Mouse (Mus musculus): ENCODE measurements at regions not wholly inside any gene's neighbourhood (a gene's known extent, or its start where the extent isn't known, plus 50 kb on each side); places are given as distances from the start of the nearest gene placed in this dataset.

GRCm38 (mm10) chr11:24297763-24298162, 219.9 kb downstream of the Bcl11a start:
- Histone ChIP-seq H3K4me2 (replicated peaks; ENCODE audit: low read depth) (no peak overlapping the region), H3K27me3 (ENCODE audit: control insufficient read depth, insufficient read depth, low read length) (no peaks in the 10 kb centered on the region), H3K27ac (replicated peaks) (peak overlapping the region; percentile 40), H3K36me3 (ENCODE audit: control insufficient read depth, insufficient read depth, low read length) (no peaks in the 10 kb centered on the region), H3K9me3 (ENCODE audit: control insufficient read depth, low read length) (no peaks in the 10 kb centered on the region), H3K4me1 (replicated peaks; ENCODE audit: control insufficient read depth, insufficient read depth) (peaks cover 2% of the 10 kb centered on the region; the same call in 1 of the 2 replicates), H3K9ac (ENCODE audit: low read length) (no peak overlapping the region), H3K4me3 (ENCODE audit: low read depth, low read length) (no peak overlapping the region)
- no peak for DNase-seq (ENCODE audit: low spot score)
- 55% methylated on average over 5 of the region's 5 CpGs for WGBS
- no peak for TF ChIP-seq CTCF (IDR thresholded peaks at IDR 0.05; ENCODE audit: low read depth)
- no peak for ATAC-seq (ENCODE audit: low FRiP score, low TSS enrichment)

- no peaks in the 10 kb centered on the region for H3K36me3 ChIP-seq (ENCODE audit: control insufficient read depth, insufficient read depth, low read length)
- no peak for ATAC-seq (ENCODE audit: low FRiP score, low TSS enrichment)
- no peak overlapping the region for H3K9ac ChIP-seq (ENCODE audit: low read length)
- H3K27ac ChIP-seq (replicated peaks): no peak overlapping the region
- H3K4me1 ChIP-seq (replicated peaks; ENCODE audit: control insufficient read depth, insufficient read depth): peaks cover 2% of the 10 kb centered on the region; the same call in 1 of the 2 replicates
- H3K4me3 ChIP-seq (ENCODE audit: low read depth, low read length): no peak overlapping the region
- TF ChIP-seq EP300 (optimal IDR thresholded peaks at IDR 0.05): no peak
- no peak for TF ChIP-seq CTCF (IDR thresholded peaks at IDR 0.05; ENCODE audit: low read depth)
- no peaks in the 10 kb centered on the region for H3K9me3 ChIP-seq (ENCODE audit: control insufficient read depth, low read length)
- no peak overlapping the region for H3K4me2 ChIP-seq (replicated peaks; ENCODE audit: low read depth)
- no peak for DNase-seq (ENCODE audit: low spot score)
- no peaks in the 10 kb centered on the region for H3K27me3 ChIP-seq (ENCODE audit: control insufficient read depth, insufficient read depth, low read length)
- WGBS: 73% methylated on average over 4 of the region's 4 CpGs
These were observed 222.5 kb downstream of the Bcl11a start for GRCm38 (mm10) chr11:24300351-24300750.

- Histone ChIP-seq H3K36me3 (ENCODE audit: control insufficient read depth, insufficient read depth, low read length) (no peaks in the 10 kb centered on the region), H3K9me3 (ENCODE audit: control insufficient read depth, low read length) (no peaks in the 10 kb centered on the region), H3K27me3 (ENCODE audit: control insufficient read depth, insufficient read depth, low read length) (no peaks in the 10 kb centered on the region), H3K4me2 (replicated peaks; ENCODE audit: low read depth) (no peak overlapping the region), H3K4me3 (ENCODE audit: low read depth, low read length) (no peak overlapping the region), H3K27ac (replicated peaks) (no peak overlapping the region), H3K4me1 (replicated peaks; ENCODE audit: control insufficient read depth, insufficient read depth) (peaks cover 2% of the 10 kb centered on the region; the same call in 1 of the 2 replicates), H3K9ac (ENCODE audit: low read length) (no peak overlapping the region)
- WGBS: 81% methylated on average over 3 of the region's 3 CpGs
- DNase-seq (ENCODE audit: low spot score) (no peak), ATAC-seq (ENCODE audit: low FRiP score, low TSS enrichment) (no peak)
- TF ChIP-seq EP300 (optimal IDR thresholded peaks at IDR 0.05): no peak
- no peak for TF ChIP-seq CTCF (IDR thresholded peaks at IDR 0.05; ENCODE audit: low read depth)
These were observed 223.3 kb downstream of the Bcl11a start for GRCm38 (mm10) chr11:24301201-24301600.

- peak overlapping the region; percentile 54 for H3K4me2 ChIP-seq (replicated peaks; ENCODE audit: low read depth)
- WGBS: 11% methylated on average over 17 of the region's 17 CpGs
- no peak overlapping the region for H3K27ac ChIP-seq (replicated peaks)
- 0 out of 2 replicates have a peak, but pooled peaks have one; percentile 21 for ATAC-seq (ENCODE audit: low FRiP score, low TSS enrichment)
- H3K4me3 ChIP-seq (ENCODE audit: low read depth, low read length): 0 out of 2 replicates have a peak overlapping the region, but pooled peaks have one; percentile 8
- TF ChIP-seq CTCF (IDR thresholded peaks at IDR 0.05; ENCODE audit: low read depth): no peak
- no peak for TF ChIP-seq EP300 (optimal IDR thresholded peaks at IDR 0.05)
- H3K27me3 ChIP-seq (ENCODE audit: control insufficient read depth, insufficient read depth, low read length): no peaks in the 10 kb centered on the region
- DNase-seq (ENCODE audit: low spot score): peak; percentile 62
- no peak overlapping the region for H3K9ac ChIP-seq (ENCODE audit: low read length)
- no peaks in the 10 kb centered on the region for H3K36me3 ChIP-seq (ENCODE audit: control insufficient read depth, insufficient read depth, low read length)
- H3K4me1 ChIP-seq (replicated peaks; ENCODE audit: control insufficient read depth, insufficient read depth): no peaks in the 10 kb centered on the region
- H3K9me3 ChIP-seq (ENCODE audit: control insufficient read depth, low read length): no peaks in the 10 kb centered on the region
These were observed 227.3 kb downstream of the Bcl11a start for GRCm38 (mm10) chr11:24305145-24305553.

GRCm38 (mm10) chr11:24305691-24306090, 227.8 kb downstream of the Bcl11a start:
- H3K36me3 ChIP-seq (ENCODE audit: control insufficient read depth, insufficient read depth, low read length): no peaks in the 10 kb centered on the region
- WGBS: 24% methylated on average over 11 of the region's 11 CpGs
- no peak overlapping the region for H3K9ac ChIP-seq (ENCODE audit: low read length)
- no peaks in the 10 kb centered on the region for H3K4me1 ChIP-seq (replicated peaks; ENCODE audit: control insufficient read depth, insufficient read depth)
- peak overlapping the region; percentile 54 for H3K4me2 ChIP-seq (replicated peaks; ENCODE audit: low read depth)
- H3K27ac ChIP-seq (replicated peaks): no peak overlapping the region
- H3K27me3 ChIP-seq (ENCODE audit: control insufficient read depth, insufficient read depth, low read length): no peaks in the 10 kb centered on the region
- DNase-seq (ENCODE audit: low spot score): peak; percentile 78
- ATAC-seq (ENCODE audit: low FRiP score, low TSS enrichment): peak; percentile 86
- H3K9me3 ChIP-seq (ENCODE audit: control insufficient read depth, low read length): no peaks in the 10 kb centered on the region
- 0 out of 2 replicates have a peak overlapping the region, but pooled peaks have one; percentile 8 for H3K4me3 ChIP-seq (ENCODE audit: low read depth, low read length)
- TF ChIP-seq CTCF (IDR thresholded peaks at IDR 0.05; ENCODE audit: low read depth) (no peak), EP300 (optimal IDR thresholded peaks at IDR 0.05) (no peak)

- Histone ChIP-seq H3K27me3 (ENCODE audit: control insufficient read depth, insufficient read depth, low read length) (no peaks in the 10 kb centered on the region), H3K4me2 (replicated peaks; ENCODE audit: low read depth) (no peak overlapping the region), H3K36me3 (ENCODE audit: control insufficient read depth, insufficient read depth, low read length) (no peaks in the 10 kb centered on the region), H3K9me3 (ENCODE audit: control insufficient read depth, low read length) (no peaks in the 10 kb centered on the region), H3K4me1 (replicated peaks; ENCODE audit: control insufficient read depth, insufficient read depth) (no peaks in the 10 kb centered on the region), H3K4me3 (ENCODE audit: low read depth, low read length) (no peak overlapping the region), H3K27ac (replicated peaks) (no peak overlapping the region), H3K9ac (ENCODE audit: low read length) (no peak overlapping the region)
- WGBS: 74% methylated on average over 2 of the region's 2 CpGs
- TF ChIP-seq CTCF (IDR thresholded peaks at IDR 0.05; ENCODE audit: low read depth) (no peak), EP300 (optimal IDR thresholded peaks at IDR 0.05) (no peak)
- no peak for DNase-seq (ENCODE audit: low spot score)
- ATAC-seq (ENCODE audit: low FRiP score, low TSS enrichment): no peak; the same call in 1 of the 2 replicates
These were observed 228.2 kb downstream of the Bcl11a start for GRCm38 (mm10) chr11:24306101-24306500.

All from stomach, postnatal 0 days (tissue).